ENCODE assay signal across 9 mouse cellular contexts in the genomic region with DNA sequence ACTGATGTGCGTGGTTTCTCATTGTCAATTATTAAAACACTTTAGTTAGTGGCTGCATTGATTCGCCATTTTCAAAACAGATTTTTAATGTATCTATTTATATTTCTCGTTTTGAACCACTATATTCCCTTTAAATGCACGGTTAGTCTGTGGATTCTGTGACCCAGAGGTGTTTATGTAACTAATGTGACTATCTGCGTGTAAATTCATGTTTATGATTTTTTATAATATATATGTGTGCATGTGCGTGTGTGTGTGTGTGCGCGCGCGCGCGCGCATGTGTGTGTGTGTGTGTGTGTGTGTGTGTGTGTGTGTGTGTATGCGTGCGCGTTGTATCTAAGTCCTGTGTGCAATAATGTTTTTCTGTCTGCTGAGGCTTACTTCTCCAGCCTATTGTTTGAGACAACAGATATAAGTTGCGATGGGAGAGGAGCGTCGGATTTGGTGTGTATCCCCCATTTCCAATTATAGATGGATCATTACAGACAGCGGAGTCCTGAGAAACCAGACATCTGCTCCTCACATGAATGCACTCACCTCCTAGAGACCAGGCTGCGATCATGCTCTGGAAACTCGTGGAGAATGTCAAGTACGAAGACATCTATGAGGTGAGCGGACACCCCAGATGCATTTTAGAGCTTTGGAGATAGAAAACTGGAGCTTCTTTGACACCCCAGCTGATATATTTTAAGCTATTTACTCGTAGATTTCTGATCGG. TPM values are rescaled to one million over a fixed set of nuclear protein-coding genes. Genes with fewer than 3 reads are reported as not detected.
DNase-seq lines count a peak whose midpoint lies in the region; ATAC-seq lines count a peak whose summit lies in the region.
"Had no signal": no experiment of that assay in that cellular context is flagged by ENCODE, and none has a peak within 500 bp of the region (broad histone marks: within the 10 kb centered on the region; RNA-seq: fewer than 3 reads in every experiment).

Gene Tfap2b, plus strand, starts transcription at position 274 of the 718 bp plus-strand sequence.

- no peak within 1 kb of the TSS for H3K27ac ChIP-seq in heart, embryonic 10.5 days
- H3K27ac ChIP-seq in hindbrain, embryonic 11.5 days (ENCODE audit: low read depth, low read length), result peak within 1 kb of the TSS; percentile 81
- H3K27ac ChIP-seq in midbrain, embryonic 12.5 days (replicated peaks), result peak within 1 kb of the TSS; percentile 76

- H3K4me3 ChIP-seq in heart, embryonic 10.5 days, result peak within 1 kb of the TSS; percentile 46
- peak within 1 kb of the TSS; percentile 41 for H3K4me3 ChIP-seq in hindbrain, embryonic 11.5 days (ENCODE audit: low read depth, low read length)
- peak within 1 kb of the TSS; percentile 40 for H3K4me3 ChIP-seq in midbrain, embryonic 12.5 days

- 1% methylated on average over 26 of the region's 26 CpGs for WGBS in heart, embryonic 10.5 days
- WGBS in hindbrain, embryonic 11.5 days, result under 1% methylated on average over 26 of the region's 26 CpGs
- WGBS in midbrain, embryonic 12.5 days, result under 1% methylated on average over 26 of the region's 26 CpGs

- H3K9me3 ChIP-seq in heart, embryonic 10.5 days, result no peaks in the 10 kb centered on the region
- no peaks in the 10 kb centered on the region for H3K9me3 ChIP-seq in hindbrain, embryonic 11.5 days (ENCODE audit: control insufficient read depth, low read length)
- H3K9me3 ChIP-seq in midbrain, embryonic 12.5 days, result no peaks in the 10 kb centered on the region

- ATAC-seq in hindbrain, embryonic 11.5 days (ENCODE audit: low FRiP score), result peak; percentile 68
- 0 out of 2 replicates have a peak, but pooled peaks have one; percentile 36 for ATAC-seq in midbrain, embryonic 12.5 days (ENCODE audit: low FRiP score, low read depth)
- ATAC-seq in activated CD4-positive, CD25-positive, alpha-beta regulatory T cell, adult 4 months, result no peak

- DNase-seq in heart, embryonic 10.5 days (ENCODE audit: low spot score), result no peak
- no peak for DNase-seq in heart, adult 8-10 months (ENCODE audit: low spot score)
- DNase-seq in ZHBTc4 (ENCODE audit: low read depth, low spot score), result peak; percentile 28
- DNase-seq in hindbrain, embryonic 11.5 days (ENCODE audit: low spot score), result peak; percentile 67
- no peak for DNase-seq in thymus, postnatal 25 days
- no peak for DNase-seq in thymus, postnatal 36 days
- DNase-seq: cerebellum, postnatal 25 days had no signal

- no peaks in the 10 kb centered on the region for H3K36me3 ChIP-seq in heart, embryonic 10.5 days
- H3K36me3 ChIP-seq in hindbrain, embryonic 11.5 days (ENCODE audit: control insufficient read depth, insufficient read depth, low read length), result no peaks in the 10 kb centered on the region
- H3K36me3 ChIP-seq in midbrain, embryonic 12.5 days, result no peaks in the 10 kb centered on the region

- H3K27me3 ChIP-seq in heart, embryonic 10.5 days (ENCODE audit: insufficient read depth, poor library complexity, severe bottlenecking), result peaks cover 68% of the 10 kb centered on the region
- peaks cover 36% of the 10 kb centered on the region for H3K27me3 ChIP-seq in hindbrain, embryonic 11.5 days (ENCODE audit: control insufficient read depth, insufficient read depth, low read length)
- H3K27me3 ChIP-seq in midbrain, embryonic 12.5 days, result peaks cover 67% of the 10 kb centered on the region

- no peaks in the 10 kb centered on the region for H3K4me1 ChIP-seq in heart, embryonic 10.5 days
- no peaks in the 10 kb centered on the region for H3K4me1 ChIP-seq in hindbrain, embryonic 11.5 days (replicated peaks; ENCODE audit: control insufficient read depth, insufficient read depth, low read length)
- 0 out of 2 replicates have a peak, but pooled peaks cover 3% of the 10 kb centered on the region for H3K4me1 ChIP-seq in midbrain, embryonic 12.5 days

- peak within 1 kb of the TSS; percentile 69 for H3K9ac ChIP-seq in hindbrain, embryonic 11.5 days (ENCODE audit: low read depth, low read length)
- peak within 1 kb of the TSS; percentile 58 for H3K9ac ChIP-seq in midbrain, embryonic 12.5 days (replicated peaks)

- peak within 1 kb of the TSS; percentile 32 for H3K4me2 ChIP-seq in hindbrain, embryonic 11.5 days (replicated peaks; ENCODE audit: low read depth, low read length)
- H3K4me2 ChIP-seq in midbrain, embryonic 12.5 days (replicated peaks), result peak within 1 kb of the TSS; percentile 31

RNA-seq across cellular contexts. Expression of gene Tfap2b, which starts in this region (rescaled TPM):
- 0.52 and 2.7 TPM in 2 replicates for polyA plus RNA-seq in heart, embryonic 10.5 days (2016; fragmentation: Nextera tagmentation; extraction: Ambion mirVana)
- total RNA-seq in heart, adult 8-10 months (2022), result under 1 TPM in 1 of 4 experiments, not detected in 3; 0.03 TPM
- polyA plus RNA-seq in hindbrain, embryonic 11.5 days (2014; fragmentation: Nextera tagmentation; extraction: Ambion mirVana), result 72.5 and 75.7 TPM in 2 replicates
- polyA plus RNA-seq in midbrain, embryonic 12.5 days (2016; fragmentation: Nextera tagmentation; extraction: Ambion mirVana), result 93.3 and 100 TPM in 2 replicates
- polyA plus RNA-seq in activated CD4-positive, CD25-positive, alpha-beta regulatory T cell, adult 4 months (2017; shearing (Covaris generic)), result not detected

Comparison
In these comparisons a context has a peak if more than half of its experiments do, and no peak if none do; other contexts are left out.
1. RNA of gene Tfap2b (polyA plus RNA-seq): 93.3 to 100 TPM in midbrain, embryonic 12.5 days and 72.5 to 75.7 TPM in hindbrain, embryonic 11.5 days; 0.52 to 2.7 TPM in heart, embryonic 10.5 days and not detected in activated CD4-positive, CD25-positive, alpha-beta regulatory T cell, adult 4 months; every median in the first group is over 10 times any median in the second.
2. DNase-seq: peak in ZHBTc4 (single experiment) and hindbrain, embryonic 11.5 days (single experiment); none in heart, embryonic 10.5 days (single experiment), heart, adult 8-10 months (single experiment), thymus, postnatal 25 days (single experiment) and thymus, postnatal 36 days (0 of 2).
3. Peak in every context shown above with its lines, with median percentiles within 50 percentile points of each other: H3K4me3 ChIP-seq.